Mouse (Mus musculus) bone marrow macrophage, adult 2 months (primary cell): ENCODE measurements around the gene Cftr. TPM values are rescaled to one million over a fixed set of nuclear protein-coding genes. Genes with fewer than 3 reads are reported as not detected.

Experiments
- H3K27ac ChIP-seq: 2 replicates; pipeline ENCODE4 v1.5.1; 2012; ENCODE audit warnings: low read depth, low read length; ENCODE audit not compliant: insufficient read depth
- H3K4me1 ChIP-seq: 2 replicates; pipeline ENCODE4 v1.6.1; 2012; ENCODE audit warnings: low read length; ENCODE audit not compliant: control insufficient read depth, insufficient read depth
- H3K4me3 ChIP-seq: 2 replicates; pipeline ENCODE4 v1.5.1; 2012; ENCODE audit warnings: mild to moderate bottlenecking, low read length, moderate library complexity; ENCODE audit not compliant: insufficient read depth
- CTCF ChIP-seq: IDR thresholded peaks from 2 replicates; pipeline ENCODE4 v1.5.1; 2012; ENCODE audit warnings: low read depth, mild to moderate bottlenecking, low read length, moderate library complexity
- POLR2A ChIP-seq: IDR thresholded peaks from 2 replicates; pipeline ENCODE4 v1.6.1; 2012; ENCODE audit warnings: mild to moderate bottlenecking, low read depth, low read length, borderline replicate concordance
- polyA plus RNA-seq: library from polyadenylated mRNA; stranded (reverse); fragments of >200 nt; gene quantifications from 2 replicates; pipeline ENCODE4 v1.2.4, GENCODE M21; 2012; ENCODE audit not compliant: missing spikeins, insufficient read depth, insufficient read length

Cftr gene
- polyA plus RNA-seq, 1 experiment: not detected

DNA sequence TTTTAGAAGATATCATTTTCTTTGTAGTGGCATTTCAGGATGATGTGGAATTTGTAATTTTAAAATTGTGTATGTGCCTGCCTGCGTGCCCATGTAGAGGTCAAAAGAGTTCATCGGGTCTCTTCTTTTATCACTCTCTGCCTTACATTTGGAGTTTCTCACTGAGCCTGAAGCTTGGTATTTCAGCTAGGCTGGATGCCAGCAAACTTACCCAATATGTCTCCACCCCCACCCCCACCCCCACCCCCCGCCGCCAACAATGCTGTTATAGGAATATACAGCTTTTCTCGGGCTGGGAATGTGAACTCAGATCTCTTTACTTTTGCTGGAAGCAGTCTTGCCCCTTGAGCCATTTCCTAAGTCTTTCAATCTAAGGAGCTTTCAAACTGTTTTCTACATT lies 191.7 kb downstream of the Cftr start:
- Histone ChIP-seq H3K4me3 (no peak overlapping the region), H3K27ac (no peak overlapping the region), H3K4me1 (no peaks in the 10 kb centered on the region)
- TF ChIP-seq CTCF (no peak), POLR2A (no peak)

DNA sequence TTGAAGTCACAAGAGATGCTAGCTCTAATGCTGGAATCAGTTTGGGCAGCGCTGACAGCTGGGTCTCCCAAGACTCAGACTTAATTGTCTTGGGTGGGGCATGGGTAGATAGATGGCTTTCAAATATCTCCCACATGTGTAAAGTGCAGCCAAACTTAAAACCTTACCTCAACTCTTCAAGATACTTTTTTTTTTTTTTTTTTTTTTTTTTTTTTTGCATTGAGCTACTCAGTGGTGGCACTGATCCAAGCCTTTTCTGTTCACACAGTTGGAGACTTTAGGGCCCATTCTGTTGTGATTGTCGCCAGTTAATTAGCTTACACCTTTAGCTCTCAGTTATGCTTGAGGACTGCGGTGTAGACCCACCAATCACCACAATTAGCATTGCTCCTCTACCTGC lies 198.6 kb downstream of the Cftr start:
- Histone ChIP-seq H3K4me3 (no peak overlapping the region), H3K4me1 (no peaks in the 10 kb centered on the region), H3K27ac (no peak overlapping the region)
- TF ChIP-seq CTCF: no peak
- no peak for TF ChIP-seq POLR2A

DNA sequence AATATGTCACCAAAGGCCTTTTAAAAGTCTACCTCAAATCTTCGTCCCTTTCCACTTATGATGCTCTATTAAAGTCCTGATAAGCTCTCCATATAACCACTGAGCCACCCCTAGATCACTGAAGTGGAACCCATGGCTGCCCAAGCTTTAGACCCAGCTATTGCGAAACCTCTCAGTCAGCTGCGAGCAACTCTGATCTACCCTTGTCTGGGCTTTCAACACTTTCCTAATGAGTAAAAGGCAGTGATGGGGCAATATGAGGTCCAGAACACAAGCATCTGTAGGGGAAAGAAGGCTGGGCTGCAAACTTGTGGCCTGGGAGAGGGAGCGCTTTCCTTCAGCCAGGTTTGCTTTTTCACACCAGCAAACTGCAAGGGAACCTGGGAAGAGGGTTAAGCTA lies 199.2 kb downstream of the Cftr start:
- Histone ChIP-seq H3K27ac (no peak overlapping the region), H3K4me3 (no peak overlapping the region), H3K4me1 (no peaks in the 10 kb centered on the region)
- TF ChIP-seq POLR2A: no peak
- no peak for TF ChIP-seq CTCF

Other genes with a start within 250 kb of the Cftr start
- not detected in 2 replicates for gene Wnt2, start 140.1 kb upstream of the Cftr start, polyA plus RNA-seq
- gene Asz1, start 61.6 kb upstream of the Cftr start, polyA plus RNA-seq: not detected in 2 replicates